Mouse (Mus musculus) liver, embryonic 16.5 days (tissue): ENCODE data around the gene Ldb2. TPM values are rescaled to one million over a fixed set of nuclear protein-coding genes. Genes with fewer than 3 reads are reported as not detected.

Experiments
- ATAC-seq: fragments of 200-750 bp; cut with Nextera tagmentation; 2 replicates; pipeline ENCODE4 v1.8.0; 2017; ENCODE audit warnings: low read depth, mild to moderate bottlenecking, moderate number of reproducible peaks, moderate library complexity
- H3K27ac ChIP-seq: fragments of 300-500 bp; sonication (generic); 2 replicates; pipeline ENCODE4 v1.5.1; 2014; ENCODE audit warnings: mild to moderate bottlenecking, low read length
- H3K27me3 ChIP-seq: fragments of 300-500 bp; sonication (generic); 2 replicates; pipeline ENCODE4 v1.6.1; 2014; ENCODE audit warnings: low read depth, low read length, mixed read lengths; ENCODE audit not compliant: control insufficient read depth, insufficient read depth
- H3K36me3 ChIP-seq: fragments of 300-500 bp; sonication (generic); 2 replicates; pipeline ENCODE4 v1.6.1; 2014; ENCODE audit warnings: mild to moderate bottlenecking; ENCODE audit not compliant: control insufficient read depth, insufficient read depth
- H3K4me1 ChIP-seq: fragments of 300-500 bp; sonication (generic); 2 replicates; pipeline ENCODE4 v1.6.1; 2014; ENCODE audit warnings: low read depth, low read length, mixed read lengths; ENCODE audit not compliant: control insufficient read depth
- H3K4me2 ChIP-seq: fragments of 300-500 bp; sonication (generic); 2 replicates; pipeline ENCODE4 v1.6.1; 2014; ENCODE audit warnings: low read depth, low read length, mixed read lengths
- H3K4me3 ChIP-seq: fragments of 300-500 bp; sonication (generic); 2 replicates; pipeline ENCODE4 v1.5.1; 2014; ENCODE audit warnings: low read depth, mild to moderate bottlenecking, low read length
- H3K9ac ChIP-seq: fragments of 300-500 bp; sonication (generic); 2 replicates; pipeline ENCODE4 v1.6.1; 2014; ENCODE audit warnings: low read depth, low read length
- H3K9me3 ChIP-seq: fragments of 300-500 bp; sonication (generic); replicated peaks from 2 replicates; pipeline ENCODE4 v1.6.1; 2016; ENCODE audit warnings: low read length; ENCODE audit not compliant: control insufficient read depth
- WGBS: fragments of 180-500 bp; shearing (Covaris S2); extraction: QIAGEN DNeasy Blood & Tissue Kit; methylation state at CpG from one replicate; pipeline ENCODE4 v1.1.7; 2014; ENCODE audit not compliant: insufficient replicate concordance; 5-methylcytosine and 5-hydroxymethylcytosine counted together
- polyA plus RNA-seq: library from polyadenylated mRNA; unstranded; fragments of >200 nt; fragmentation: Nextera tagmentation; extraction: Ambion mirVana; gene quantifications from 2 replicates; pipeline ENCODE4 v1.2.1, GENCODE M21; 2015

Ldb2 gene
- 3.9 and 5.9 TPM in 2 replicates for polyA plus RNA-seq

GRCm38 (mm10) chr5:44799053-44799860 is at the start of gene Ldb2:
Gene Ldb2, minus strand, starts transcription at chr5:44799680.
- ATAC-seq: peak; percentile 45; the same call in 1 of the 2 replicates
- Histone ChIP-seq H3K9me3 (no peaks in the 10 kb centered on the region), H3K4me2 (peak within 1 kb of the TSS; percentile 20; the same call in 1 of the 2 replicates), H3K36me3 (no peaks in the 10 kb centered on the region), H3K9ac (no peak within 1 kb of the TSS), H3K27me3 (no peaks in the 10 kb centered on the region), H3K4me1 (no peaks in the 10 kb centered on the region), H3K27ac (no peak within 1 kb of the TSS), H3K4me3 (peak within 1 kb of the TSS; percentile 26; the same call in 1 of the 2 replicates)
- 2% methylated on average over 19 of the region's 19 CpGs for WGBS

- ATAC-seq: no peak
- H3K4me3 ChIP-seq: no peak overlapping the region
- H3K4me1 ChIP-seq: no peaks in the 10 kb centered on the region
- H3K4me2 ChIP-seq: no peak overlapping the region
- H3K9me3 ChIP-seq: no peaks in the 10 kb centered on the region
- WGBS: 41% methylated on average over 5 of the region's 5 CpGs
- H3K27ac ChIP-seq: no peak overlapping the region
- H3K36me3 ChIP-seq: no peaks in the 10 kb centered on the region
- H3K9ac ChIP-seq: no peak overlapping the region
- H3K27me3 ChIP-seq: no peaks in the 10 kb centered on the region
Measured at GRCm38 (mm10) chr5:44831287-44831686, 31.8 kb upstream of the Ldb2 start.

- Histone ChIP-seq H3K27me3 (no peaks in the 10 kb centered on the region), H3K9ac (no peak overlapping the region), H3K4me2 (no peak overlapping the region), H3K4me1 (no peaks in the 10 kb centered on the region), H3K27ac (no peak overlapping the region), H3K36me3 (no peaks in the 10 kb centered on the region), H3K9me3 (no peaks in the 10 kb centered on the region), H3K4me3 (no peak overlapping the region)
- WGBS: 41% methylated on average over 1 of the region's 1 CpGs
- ATAC-seq: no peak
Measured at GRCm38 (mm10) chr5:44815506-44815905, 16.0 kb upstream of the Ldb2 start.

GRCm38 (mm10) chr5:44805960-44806359 is 6.5 kb upstream of the Ldb2 start:
- WGBS: 47% methylated on average over 2 of the region's 2 CpGs
- no peak for ATAC-seq
- no peaks in the 10 kb centered on the region for H3K36me3 ChIP-seq
- H3K27me3 ChIP-seq: no peaks in the 10 kb centered on the region
- no peaks in the 10 kb centered on the region for H3K4me1 ChIP-seq
- no peak overlapping the region for H3K4me3 ChIP-seq
- H3K27ac ChIP-seq: no peak overlapping the region
- H3K9me3 ChIP-seq: no peaks in the 10 kb centered on the region
- H3K4me2 ChIP-seq: no peak overlapping the region
- H3K9ac ChIP-seq: no peak overlapping the region

GRCm38 (mm10) chr5:44801100-44801499 is 1.6 kb upstream of the Ldb2 start:
- Histone ChIP-seq H3K9ac (no peak overlapping the region), H3K9me3 (no peaks in the 10 kb centered on the region), H3K4me3 (no peak overlapping the region), H3K27ac (no peak overlapping the region), H3K36me3 (no peaks in the 10 kb centered on the region), H3K4me1 (no peaks in the 10 kb centered on the region), H3K4me2 (no peak overlapping the region), H3K27me3 (no peaks in the 10 kb centered on the region)
- WGBS: 34% methylated on average over 3 of the region's 3 CpGs
- no peak for ATAC-seq

- Histone ChIP-seq H3K27ac (no peak overlapping the region), H3K36me3 (no peaks in the 10 kb centered on the region), H3K4me1 (no peaks in the 10 kb centered on the region), H3K9ac (no peak overlapping the region), H3K27me3 (no peaks in the 10 kb centered on the region), H3K4me2 (no peak overlapping the region), H3K4me3 (no peak overlapping the region), H3K9me3 (no peaks in the 10 kb centered on the region)
- no peak for ATAC-seq
- WGBS: 22% methylated on average over 2 of the region's 2 CpGs
Measured at GRCm38 (mm10) chr5:44799861-44800260, 381 bp upstream of the Ldb2 start.

GRCm38 (mm10) chr5:44798493-44798892 is 987 bp downstream of the Ldb2 start:
- WGBS: 5% methylated on average over 3 of the region's 3 CpGs
- Histone ChIP-seq H3K27me3 (no peaks in the 10 kb centered on the region), H3K9me3 (no peaks in the 10 kb centered on the region), H3K27ac (no peak overlapping the region), H3K4me3 (peak overlapping the region; percentile 26; the same call in 1 of the 2 replicates), H3K9ac (no peak overlapping the region), H3K4me2 (no peak overlapping the region), H3K4me1 (no peaks in the 10 kb centered on the region), H3K36me3 (no peaks in the 10 kb centered on the region)
- no peak for ATAC-seq

GRCm38 (mm10) chr5:44798056-44798455 is 1.4 kb downstream of the Ldb2 start:
- WGBS: 24% methylated on average over 2 of the region's 2 CpGs
- Histone ChIP-seq H3K27me3 (no peaks in the 10 kb centered on the region), H3K4me3 (0 out of 2 replicates have a peak overlapping the region, but pooled peaks have one; percentile 24), H3K27ac (no peak overlapping the region), H3K9me3 (no peaks in the 10 kb centered on the region), H3K36me3 (no peaks in the 10 kb centered on the region), H3K4me1 (no peaks in the 10 kb centered on the region), H3K4me2 (no peak overlapping the region), H3K9ac (no peak overlapping the region)
- ATAC-seq: no peak

- Histone ChIP-seq H3K4me2 (no peak overlapping the region), H3K9ac (no peak overlapping the region), H3K36me3 (no peaks in the 10 kb centered on the region), H3K27ac (no peak overlapping the region), H3K4me3 (no peak overlapping the region), H3K4me1 (no peaks in the 10 kb centered on the region), H3K27me3 (no peaks in the 10 kb centered on the region), H3K9me3 (no peaks in the 10 kb centered on the region)
- 43% methylated on average over 3 of the region's 3 CpGs for WGBS
- no peak for ATAC-seq
Measured at GRCm38 (mm10) chr5:44784591-44784990, 14.9 kb downstream of the Ldb2 start.
